Mouse (Mus musculus) erythroblast, adult 5-6 weeks (primary cell): ENCODE data around the gene Naaladl2. TPM values are rescaled to one million over a fixed set of nuclear protein-coding genes. Genes with fewer than 3 reads are reported as not detected.
"Not testable (repeated sequence)": the region's sequence is repeated elsewhere in the genome, so short reads cannot be mapped to it uniquely, and the experiment has no call there.

Experiments
- ATAC-seq: replicated peaks from 2 replicates; pipeline ENCODE4 v1.8.0; 2016; ENCODE audit warnings: moderate number of reproducible peaks, mild to moderate bottlenecking, moderate TSS enrichment, inconsistent platforms; ENCODE audit not compliant: poor library complexity, low FRiP score, severe bottlenecking
- total RNA-seq, 2 experiments: library from RNA; stranded (forward) in 1 of 2; stranded (reverse) in 1 of 2; fragments of 150-400 nt in 1 of 2; fragments of 200-764, 138-1000 nt in 1 of 2; gene quantifications; 2 replicates each; pipeline versions ENCODE4 v1.2.3 to v1.2.4; 2015 to 2017; ENCODE audit warnings: low replicate concordance in 2 of 2

Gene Naaladl2
- not detected in 2 replicates for total RNA-seq (2015; ENCODE audit: low replicate concordance)
- total RNA-seq (2017; ENCODE audit: low replicate concordance), result 0.14 TPM in 1 of 2 replicates, not detected in the other

GRCm38 (mm10) chr3:25143555-25144311 lies at the start of gene Naaladl2:
Gene Naaladl2, minus strand, starts transcription at chr3:25144261.
- ATAC-seq, result no peak

GRCm38 (mm10) chr3:25151721-25152120 lies 7.7 kb upstream of the Naaladl2 start:
- no peak for ATAC-seq

GRCm38 (mm10) chr3:25147271-25147670 lies 3.2 kb upstream of the Naaladl2 start:
- no peak for ATAC-seq

- no peak for ATAC-seq
Measured at GRCm38 (mm10) chr3:25144961-25145697, 1.1 kb upstream of the Naaladl2 start.

GRCm38 (mm10) chr3:25143111-25143510 lies 950 bp downstream of the Naaladl2 start:
- no peak for ATAC-seq

GRCm38 (mm10) chr3:25131848-25132247 lies 12.2 kb downstream of the Naaladl2 start:
- ATAC-seq, result no peak

- ATAC-seq, result no peak
Measured at GRCm38 (mm10) chr3:25127864-25128263, 16.2 kb downstream of the Naaladl2 start.

- no peak for ATAC-seq
Measured at GRCm38 (mm10) chr3:25124919-25125846, 18.9 kb downstream of the Naaladl2 start.

- ATAC-seq, result no peak
Measured at GRCm38 (mm10) chr3:25113107-25113506, 31.0 kb downstream of the Naaladl2 start.

- no peak for ATAC-seq
Measured at GRCm38 (mm10) chr3:25108997-25109396, 35.1 kb downstream of the Naaladl2 start.

GRCm38 (mm10) chr3:25092986-25093385 lies 51.1 kb downstream of the Naaladl2 start:
- no peak for ATAC-seq

GRCm38 (mm10) chr3:25075785-25076184 lies 68.3 kb downstream of the Naaladl2 start:
- no peak for ATAC-seq

GRCm38 (mm10) chr3:25074266-25074665 lies 69.8 kb downstream of the Naaladl2 start:
- no peak for ATAC-seq

- no peak for ATAC-seq
Measured at GRCm38 (mm10) chr3:25073821-25074220, 70.2 kb downstream of the Naaladl2 start.

- no peak for ATAC-seq
Measured at GRCm38 (mm10) chr3:25063217-25063616, 80.8 kb downstream of the Naaladl2 start.

GRCm38 (mm10) chr3:25052975-25053374 lies 91.1 kb downstream of the Naaladl2 start:
- ATAC-seq, result no peak

- ATAC-seq, result no peak
Measured at GRCm38 (mm10) chr3:25019972-25020371, 124.1 kb downstream of the Naaladl2 start.

- ATAC-seq, result no peak
Measured at GRCm38 (mm10) chr3:25010751-25011150, 133.3 kb downstream of the Naaladl2 start.

GRCm38 (mm10) chr3:25006802-25007201 lies 137.3 kb downstream of the Naaladl2 start:
- ATAC-seq, result not testable (repeated sequence)

- no peak for ATAC-seq
Measured at GRCm38 (mm10) chr3:24992577-24992976, 151.5 kb downstream of the Naaladl2 start.
